Mouse (Mus musculus) thymus, postnatal 36 days (tissue): ENCODE results near the gene Zfp266.

Experiments used
- DNase-seq, 2 experiments: peaks; one replicate each; pipeline ENCODE4 v3.0.0; 2022; ENCODE audit warnings: mixed read lengths in 2 of 2

The Zfp266 gene

GRCm38 (mm10) chr9:20491858-20492526 lies 29.2 kb downstream of the Zfp266 start:
- no peak for DNase-seq

GRCm38 (mm10) chr9:20489536-20489935 lies 31.7 kb downstream of the Zfp266 start:
- DNase-seq, result no peak

DNA sequence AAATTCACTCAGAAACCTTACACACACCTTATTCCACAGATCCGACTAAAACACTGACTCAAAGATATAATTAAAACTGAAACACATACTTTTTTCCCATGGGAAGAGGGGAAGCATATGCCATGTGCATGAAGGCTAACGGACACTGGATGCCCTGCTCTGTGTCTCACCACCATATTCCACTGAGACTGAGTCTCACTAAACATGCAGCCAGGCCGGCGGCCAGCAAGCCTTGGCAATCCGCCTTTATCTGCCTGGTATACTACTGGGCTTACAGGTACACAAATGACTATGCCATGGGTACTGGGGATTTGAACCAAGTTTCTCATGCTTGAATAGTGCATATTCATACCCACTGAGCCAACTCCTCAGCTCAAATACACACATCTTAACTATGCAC lies 41.8 kb downstream of the Zfp266 start:
- DNase-seq, result no peak

DNA sequence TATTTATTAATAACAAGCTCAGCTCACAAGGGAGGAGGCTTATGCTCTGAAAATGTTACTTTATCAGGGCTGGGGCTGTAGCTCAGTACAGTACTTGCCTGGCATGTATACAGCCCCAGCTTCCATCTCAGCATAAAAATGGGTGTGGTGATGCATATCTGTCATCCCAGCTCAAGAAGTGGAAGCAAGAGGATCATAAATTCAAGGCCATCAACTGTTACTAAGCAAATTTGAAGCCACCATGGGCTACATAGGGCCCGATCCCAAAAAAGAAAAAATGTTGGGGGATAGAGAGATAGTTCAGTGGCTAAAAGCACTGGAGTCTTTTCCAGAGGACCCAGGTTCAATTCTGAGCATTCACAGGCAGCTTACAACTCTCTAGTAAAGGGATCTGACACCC lies 44.6 kb downstream of the Zfp266 start:
- no peak for DNase-seq

GRCm38 (mm10) chr9:20466761-20467442 lies 54.3 kb downstream of the Zfp266 start:
- DNase-seq, result peak; percentile 30 to 44

DNA sequence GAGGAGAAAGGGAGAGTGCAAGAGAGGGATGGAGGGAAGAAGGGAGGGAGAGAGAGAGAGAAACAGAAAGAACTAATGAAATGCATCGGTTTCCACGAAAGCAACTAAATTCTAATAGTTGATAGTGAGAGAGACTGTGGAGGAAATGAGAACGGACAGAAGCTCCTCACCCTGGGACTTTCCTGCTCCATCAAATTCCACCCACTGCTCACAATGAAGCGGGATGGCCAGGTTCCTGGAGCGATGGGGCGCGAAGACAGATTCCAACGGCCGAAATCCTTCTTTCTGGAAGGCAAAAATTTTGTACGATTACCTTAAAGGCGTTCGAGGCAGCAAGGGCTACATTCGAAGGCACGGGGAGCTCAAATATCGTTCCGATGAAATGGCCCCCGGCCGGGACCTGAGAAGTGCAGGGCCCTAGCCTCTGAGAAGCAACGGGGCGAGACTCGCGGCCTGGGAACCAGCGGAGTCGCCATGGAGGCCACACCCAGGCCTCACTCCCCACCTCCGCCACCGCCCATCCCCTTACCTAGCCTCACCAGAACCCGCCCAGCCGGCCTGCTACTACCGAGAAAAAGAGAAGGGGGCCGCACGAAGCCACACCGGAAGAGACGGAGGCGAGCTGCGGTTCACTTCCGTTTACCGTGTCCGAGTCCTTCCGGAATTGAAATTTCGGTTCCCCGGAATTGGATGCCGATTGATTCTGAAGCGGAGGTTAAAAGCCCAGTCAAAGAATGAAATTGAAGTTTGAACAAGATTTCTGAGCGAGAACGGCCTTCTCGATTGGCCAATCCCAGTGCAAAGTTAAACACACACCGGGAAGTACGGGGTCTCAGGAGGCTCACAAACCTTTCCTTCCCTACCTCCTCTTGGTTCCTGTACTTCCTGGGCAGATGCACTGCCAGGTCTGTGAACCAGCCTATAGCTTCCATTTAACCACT lies 61.6 kb downstream of the Zfp266 start, which contains the start of gene Zfp26:
Zfp26 (minus strand) TSS at position 786 of the 941 bp plus-strand sequence.
- DNase-seq, result peak; percentile 77 to 79

- no peak for DNase-seq
Observed at GRCm38 (mm10) chr9:20453647-20454046, 67.6 kb downstream of the Zfp266 start.

- no peak for DNase-seq
Observed at GRCm38 (mm10) chr9:20451493-20451892, 69.7 kb downstream of the Zfp266 start.
